Mouse (Mus musculus) limb, embryonic 11.5 days (tissue): ENCODE measurements around the gene Tsen34. TPM values are rescaled to one million over a fixed set of nuclear protein-coding genes. Genes with fewer than 3 reads are reported as not detected.

ENCODE experiments used
- ATAC-seq: fragments of 200-750 bp; cut with Nextera tagmentation; 2 replicates; pipeline ENCODE4 v1.8.0; 2017; ENCODE audit warnings: low read depth; ENCODE audit not compliant: insufficient number of reproducible peaks, low FRiP score, low TSS enrichment
- DNase-seq: peaks from one replicate; pipeline ENCODE4 v3.0.0-alpha.2; 2015; ENCODE audit warnings: low spot score
- H3K27ac ChIP-seq: fragments of 300-500 bp; sonication (generic); replicated peaks from 2 replicates; pipeline ENCODE4 v1.5.1; 2014; ENCODE audit warnings: low read depth, mild to moderate bottlenecking, low read length
- H3K27me3 ChIP-seq: fragments of 300-500 bp; sonication (generic); 2 replicates; pipeline ENCODE4 v1.6.1; 2014; ENCODE audit warnings: mild to moderate bottlenecking, low read length, mixed read lengths; ENCODE audit not compliant: control insufficient read depth, insufficient read depth
- H3K36me3 ChIP-seq: fragments of 300-500 bp; sonication (generic); 2 replicates; pipeline ENCODE4 v1.6.1; 2014; ENCODE audit warnings: mild to moderate bottlenecking, low read length, moderate library complexity, mixed read lengths; ENCODE audit not compliant: control insufficient read depth, insufficient read depth
- H3K4me1 ChIP-seq: fragments of 300-500 bp; sonication (generic); 2 replicates; pipeline ENCODE4 v1.6.1; 2014; ENCODE audit warnings: low read length, mixed read lengths; ENCODE audit not compliant: control insufficient read depth, insufficient read depth
- H3K4me2 ChIP-seq: fragments of 300-500 bp; sonication (generic); 2 replicates; pipeline ENCODE4 v1.6.1; 2014; ENCODE audit warnings: low read depth, mild to moderate bottlenecking, moderate library complexity; ENCODE audit not compliant: severe bottlenecking
- H3K4me3 ChIP-seq: fragments of 300-500 bp; sonication (generic); 2 replicates; pipeline ENCODE4 v1.5.1; 2014; ENCODE audit warnings: low read depth, low read length
- H3K9ac ChIP-seq: fragments of 300-500 bp; sonication (generic); 2 replicates; pipeline ENCODE4 v1.6.1; 2014; ENCODE audit warnings: mild to moderate bottlenecking, low read length
- H3K9me3 ChIP-seq: fragments of 300-500 bp; sonication (generic); 2 replicates; pipeline ENCODE4 v1.6.1; 2016; ENCODE audit warnings: low read length; ENCODE audit not compliant: control insufficient read depth
- WGBS: fragments of 180-500 bp; shearing (Covaris S2); extraction: QIAGEN DNeasy Blood & Tissue Kit; methylation state at CpG from one replicate; pipeline ENCODE4 v1.1.7; 2014; 5-methylcytosine and 5-hydroxymethylcytosine counted together
- polyA plus RNA-seq: library from polyadenylated mRNA; unstranded; fragments of >200 nt; fragmentation: Nextera tagmentation; extraction: Ambion mirVana; gene quantifications from 2 replicates; pipeline ENCODE4 v1.2.1, GENCODE M21; 2014

Gene Tsen34
- polyA plus RNA-seq, 1 experiment from 2014 or later: 289 TPM

DNA sequence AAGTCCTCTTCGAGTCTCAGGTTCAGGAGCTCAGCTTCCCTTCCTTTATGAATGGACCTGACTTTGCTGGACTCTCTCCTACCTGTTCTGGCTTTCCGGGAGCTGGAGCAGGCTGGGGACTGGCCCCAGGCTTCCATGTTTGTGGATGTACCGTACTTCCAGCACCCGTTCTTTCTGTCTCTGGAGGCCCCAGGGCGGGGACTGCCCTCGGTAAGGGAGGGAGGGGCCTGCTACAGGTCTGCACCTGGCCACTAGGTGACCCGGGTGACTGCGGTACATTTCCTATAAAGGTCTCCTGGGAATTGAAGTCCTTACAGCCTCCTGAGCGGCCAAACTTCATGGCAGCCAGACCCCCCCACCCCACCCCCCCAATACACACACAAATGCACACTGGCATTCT, 15.3 kb upstream of the Tsen34 start, which contains the start of gene Tmc4:
Gene Tmc4, minus strand, starts transcription at position 212 of the 400 bp plus-strand sequence.
- Histone ChIP-seq H3K4me1 (no peaks in the 10 kb centered on the region), H3K27ac (no peak within 1 kb of the TSS), H3K27me3 (no peaks in the 10 kb centered on the region), H3K4me2 (no peak within 1 kb of the TSS), H3K9me3 (no peaks in the 10 kb centered on the region), H3K4me3 (no peak within 1 kb of the TSS), H3K36me3 (no peaks in the 10 kb centered on the region), H3K9ac (no peak within 1 kb of the TSS)
- DNase-seq: no peak
- WGBS: 47% methylated on average over 9 of the region's 9 CpGs
- no peak for ATAC-seq

DNA sequence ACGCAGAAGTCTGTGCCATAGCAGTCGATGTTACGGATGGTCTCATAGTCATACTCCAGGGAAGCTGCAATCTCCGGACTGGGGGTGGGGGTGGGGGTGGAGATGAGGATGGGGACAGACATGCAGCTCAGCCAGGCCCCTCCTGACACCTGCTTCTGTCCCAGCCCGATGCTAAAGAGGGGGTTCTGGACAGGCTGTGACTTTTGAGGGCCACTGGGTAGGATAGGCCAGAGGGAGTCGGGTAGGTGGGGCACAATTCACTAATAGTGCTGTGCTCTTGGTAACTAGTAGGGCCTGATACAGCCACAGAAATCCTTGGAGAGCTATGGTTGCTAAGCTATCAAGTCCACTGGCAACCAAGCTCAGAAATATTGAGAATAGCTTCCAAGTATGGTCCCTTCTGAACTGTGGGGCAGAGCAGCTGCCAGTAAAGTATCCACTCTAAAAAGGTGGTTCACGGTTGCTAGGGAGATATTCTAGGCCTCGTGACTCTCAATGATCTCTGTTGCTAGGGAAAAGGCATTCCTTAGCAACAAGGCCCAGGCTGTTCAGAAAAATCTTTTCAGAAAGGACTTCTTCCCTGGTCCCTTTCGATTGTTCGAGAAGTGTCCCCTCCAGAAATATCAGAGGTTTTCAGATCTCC, 8.6 kb upstream of the Tsen34 start:
- WGBS: 86% methylated on average over 10 of the region's 10 CpGs

DNA sequence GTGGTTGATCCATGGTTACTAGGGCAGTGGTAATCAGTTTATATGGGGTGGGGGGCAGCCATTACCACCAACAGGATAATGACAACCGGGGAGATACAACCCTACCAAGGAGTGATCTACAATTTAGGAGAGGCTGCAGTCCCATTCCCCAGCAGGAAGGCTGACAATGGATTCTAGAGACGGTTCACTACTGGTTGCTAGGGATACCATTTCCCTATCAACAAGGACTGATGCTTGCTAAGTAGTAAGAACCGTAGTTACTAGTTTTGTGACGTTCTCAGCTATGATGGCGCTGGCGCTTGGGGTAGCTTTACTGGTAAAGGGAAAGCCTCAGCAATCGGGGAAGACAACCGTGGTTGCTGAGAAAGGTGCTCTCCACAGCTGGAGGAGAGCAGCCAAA, 8.0 kb upstream of the Tsen34 start:
- Histone ChIP-seq H3K27ac (no peak overlapping the region), H3K36me3 (peaks cover 8% of the 10 kb centered on the region; the same call in 1 of the 2 replicates), H3K4me2 (no peak overlapping the region), H3K9ac (no peak overlapping the region), H3K9me3 (no peaks in the 10 kb centered on the region), H3K4me1 (no peaks in the 10 kb centered on the region), H3K27me3 (no peaks in the 10 kb centered on the region), H3K4me3 (no peak overlapping the region)
- 90% methylated on average over 8 of the region's 8 CpGs for WGBS
- no peak for DNase-seq
- no peak for ATAC-seq

More for the DNA sequence above, 8.6 kb upstream of the Tsen34 start:
- Histone ChIP-seq H3K27ac (no peak overlapping the region), H3K4me2 (no peak overlapping the region), H3K4me3 (no peak overlapping the region), H3K9ac (no peak overlapping the region), H3K4me1 (no peaks in the 10 kb centered on the region), H3K36me3 (peaks cover 8% of the 10 kb centered on the region; the same call in 1 of the 2 replicates), H3K27me3 (no peaks in the 10 kb centered on the region), H3K9me3 (no peaks in the 10 kb centered on the region)
- no peak for ATAC-seq
- DNase-seq: no peak

DNA sequence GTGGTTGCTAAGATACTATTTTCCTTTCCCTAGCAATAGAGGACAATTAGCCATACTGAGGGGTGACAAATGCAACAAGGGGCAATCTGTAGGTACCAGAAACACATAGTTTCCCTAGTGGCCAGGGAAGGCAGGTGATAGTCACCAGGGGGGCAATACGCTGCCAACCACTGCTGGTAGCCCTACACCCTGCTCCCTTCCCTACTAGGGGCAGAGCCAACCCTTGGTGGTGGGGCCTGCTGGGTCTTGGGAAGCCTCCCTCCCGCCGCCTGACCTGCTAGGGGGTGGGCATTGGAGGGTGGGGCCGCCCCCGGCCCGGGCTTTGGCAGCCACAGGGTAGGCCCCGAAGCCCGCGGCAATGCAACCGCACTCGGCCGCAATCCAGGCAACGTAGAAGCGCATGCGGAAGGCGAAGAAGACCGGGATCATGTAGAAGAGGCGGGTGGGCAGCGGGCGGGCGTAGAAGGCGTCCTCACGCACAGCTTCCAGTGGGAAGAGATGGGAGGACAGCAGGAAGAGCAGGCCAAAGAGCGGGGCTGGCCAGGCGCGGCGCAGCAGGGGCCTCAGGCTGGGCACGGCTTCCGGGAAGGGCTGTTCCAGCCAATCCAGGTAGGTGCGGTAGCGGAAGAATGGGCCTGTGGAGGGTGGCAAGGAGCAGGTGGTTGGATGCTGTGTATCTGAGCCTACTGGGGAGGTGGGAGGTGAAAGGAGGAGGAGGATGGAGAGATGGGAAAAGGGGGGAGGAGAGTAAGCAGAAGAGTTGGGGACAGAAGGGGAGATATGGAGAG, 7.1 kb upstream of the Tsen34 start:
- no peaks in the 10 kb centered on the region for H3K9me3 ChIP-seq
- H3K4me2 ChIP-seq: no peak overlapping the region
- H3K4me3 ChIP-seq: no peak overlapping the region
- no peaks in the 10 kb centered on the region for H3K27me3 ChIP-seq
- ATAC-seq (no peak), DNase-seq (no peak)
- no peaks in the 10 kb centered on the region for H3K4me1 ChIP-seq
- H3K27ac ChIP-seq: no peak overlapping the region
- H3K36me3 ChIP-seq: peaks cover 8% of the 10 kb centered on the region; the same call in 1 of the 2 replicates
- no peak overlapping the region for H3K9ac ChIP-seq
- 78% methylated on average over 31 of the region's 31 CpGs for WGBS

DNA sequence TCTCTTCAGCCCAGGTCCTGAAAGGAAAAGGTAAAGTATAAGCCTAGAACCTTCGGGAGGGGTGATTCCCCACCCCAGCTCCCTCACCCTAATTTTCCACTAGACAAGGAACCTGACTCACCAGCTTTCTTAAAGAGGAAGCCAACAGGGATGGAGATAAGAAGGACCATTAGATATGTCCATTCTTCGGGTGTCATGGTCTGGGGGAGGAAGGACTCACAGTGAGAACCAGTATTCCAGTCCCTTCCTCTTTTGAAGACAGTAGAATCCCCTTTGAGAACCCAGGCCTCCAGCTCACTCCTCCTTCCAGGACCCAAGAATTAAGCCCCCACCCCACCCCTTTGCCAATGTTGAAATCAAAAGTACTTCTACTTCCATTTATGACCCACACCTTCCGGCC, 744 bp upstream of the Tsen34 start:
- Histone ChIP-seq H3K4me2 (peak overlapping the region; percentile 87), H3K36me3 (peaks cover 3% of the 10 kb centered on the region; the same call in 1 of the 2 replicates), H3K27ac (no peak overlapping the region), H3K27me3 (no peaks in the 10 kb centered on the region), H3K4me1 (peaks cover 15% of the 10 kb centered on the region; the same call in 1 of the 2 replicates), H3K4me3 (peak overlapping the region; percentile 67), H3K9me3 (no peaks in the 10 kb centered on the region), H3K9ac (peak overlapping the region; percentile 84)
- 32% methylated on average over 3 of the region's 3 CpGs for WGBS
- DNase-seq (no peak), ATAC-seq (no peak)

DNA sequence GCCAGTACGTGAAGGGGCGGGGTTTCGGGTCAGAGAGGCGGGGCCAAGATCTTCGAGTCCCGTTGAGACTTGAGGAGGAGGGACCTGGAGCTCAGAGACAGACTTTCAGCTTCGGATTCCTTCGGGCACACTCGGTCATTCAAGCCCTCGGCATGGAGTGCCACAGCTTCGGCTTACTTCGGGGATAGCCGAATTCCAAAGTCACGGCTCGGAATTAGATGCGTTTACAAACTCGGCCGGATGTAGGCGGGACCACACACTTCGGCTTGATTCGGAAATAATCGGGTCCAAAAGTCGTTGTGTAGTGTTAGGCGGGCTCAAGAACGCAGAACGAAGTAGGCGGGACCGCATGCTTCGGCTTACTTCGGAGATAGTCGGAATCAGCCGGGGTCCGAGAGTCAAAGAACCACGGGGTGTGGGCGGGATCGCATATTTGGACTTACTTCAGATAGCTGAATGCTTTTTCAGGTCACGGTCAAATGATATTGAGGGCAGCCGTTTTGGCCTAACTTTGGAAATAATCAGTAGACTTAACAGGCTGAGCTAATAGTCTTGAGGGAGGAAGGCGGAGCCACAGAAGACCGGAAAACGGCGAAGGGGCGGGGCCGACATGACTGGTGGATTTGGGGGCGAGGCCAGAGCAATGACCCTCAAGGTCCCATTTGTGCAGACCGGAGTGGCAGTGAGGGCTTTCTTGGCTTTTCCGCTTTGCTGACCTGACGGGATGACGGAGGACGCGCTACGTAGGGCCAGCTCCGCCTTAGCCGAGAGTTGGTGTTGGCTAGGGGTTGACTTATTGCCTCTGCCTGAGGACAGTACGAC, 535 bp downstream of the Tsen34 start, which contains the start of gene Mboat7:
Gene Mboat7, minus strand, starts transcription at position 537 of the 822 bp plus-strand sequence.
- H3K4me3 ChIP-seq: peak within 1 kb of the TSS; percentile 67
- peaks cover 15% of the 10 kb centered on the region; the same call in 1 of the 2 replicates for H3K4me1 ChIP-seq
- peak within 1 kb of the TSS; percentile 84 for H3K9ac ChIP-seq
- peaks cover 7% of the 10 kb centered on the region; the same call in 1 of the 2 replicates for H3K36me3 ChIP-seq
- no peaks in the 10 kb centered on the region for H3K27me3 ChIP-seq
- under 1% methylated on average over 55 of the region's 55 CpGs for WGBS
- H3K27ac ChIP-seq: peak within 1 kb of the TSS; percentile 93
- peak; percentile 96 for DNase-seq
- peak; percentile 88 for ATAC-seq
- H3K4me2 ChIP-seq: peak within 1 kb of the TSS; percentile 87
- H3K9me3 ChIP-seq: no peaks in the 10 kb centered on the region

DNA sequence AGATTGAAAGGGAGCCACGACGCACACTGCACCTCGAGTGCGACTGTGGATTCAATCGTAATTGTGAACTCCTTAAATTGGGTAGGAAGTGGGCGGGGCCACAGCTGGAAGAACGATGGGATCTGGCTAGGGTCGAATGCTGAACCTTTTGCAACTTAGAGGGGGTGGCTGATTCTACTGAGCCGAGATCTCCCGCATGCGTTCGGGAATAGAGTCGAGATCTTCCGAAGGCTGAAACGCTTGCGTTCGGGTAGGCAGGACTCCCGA, 1.1 kb downstream of the Tsen34 start:
- peaks cover 9% of the 10 kb centered on the region; the same call in 1 of the 2 replicates for H3K36me3 ChIP-seq
- ATAC-seq: no peak; the same call in 1 of the 2 replicates
- DNase-seq: no peak

More for the DNA sequence above, 1.1 kb downstream of the Tsen34 start:
- peak overlapping the region; percentile 67 for H3K4me3 ChIP-seq
- H3K9me3 ChIP-seq: no peaks in the 10 kb centered on the region
- peak overlapping the region; percentile 84 for H3K9ac ChIP-seq
- peak overlapping the region; percentile 87 for H3K4me2 ChIP-seq
- WGBS: under 1% methylated on average over 18 of the region's 18 CpGs
- peak overlapping the region; percentile 93 for H3K27ac ChIP-seq
- H3K27me3 ChIP-seq: no peaks in the 10 kb centered on the region
- H3K4me1 ChIP-seq: peaks cover 15% of the 10 kb centered on the region; the same call in 1 of the 2 replicates
